Mouse (Mus musculus) CH12.LX (cell line): ENCODE measurements around the gene Nfatc2. TPM values are rescaled to one million over a fixed set of nuclear protein-coding genes. Genes with fewer than 3 reads are reported as not detected.

Experiments used
- DNase-seq: peaks from one replicate; pipeline ENCODE4 v3.0.0-alpha.2; 2013; ENCODE audit errors: extremely low read depth
- H3K27ac ChIP-seq: 2 replicates; pipeline ENCODE4 v1.5.1; 2012; ENCODE audit warnings: low read depth, mild to moderate bottlenecking, control low read depth, moderate library complexity; ENCODE audit not compliant: insufficient read depth
- H3K27me3 ChIP-seq: replicated peaks from 2 replicates; pipeline ENCODE3; 2012; ENCODE audit warnings: inconsistent platforms
- H3K36me3 ChIP-seq, 2 experiments: replicated peaks in 1 of 2; 2 replicates each; pipeline versions ENCODE3 to v1.6.1; 2012; ENCODE audit warnings: inconsistent platforms in 1 of 2, low read length in 1 of 2, mild to moderate bottlenecking in 1 of 2, mixed read lengths in 1 of 2, moderate library complexity in 1 of 2; ENCODE audit not compliant: control insufficient read depth in 1 of 2, insufficient read depth in 1 of 2
- H3K4me1 ChIP-seq, 2 experiments: 2 replicates each; pipeline ENCODE4 v1.6.1; 2012; ENCODE audit warnings: inconsistent platforms in 1 of 2, moderate library complexity in 1 of 2; ENCODE audit not compliant: insufficient read depth in 2 of 2, control insufficient read depth in 1 of 2
- H3K4me2 ChIP-seq: 2 replicates; pipeline ENCODE4 v1.6.1; 2012; ENCODE audit warnings: low read depth, mild to moderate bottlenecking, control low read depth; ENCODE audit not compliant: poor library complexity, insufficient read depth, severe bottlenecking
- H3K4me3 ChIP-seq, 3 experiments: fragments of 150-350 bp in 1 of 3; sonication (generic) in 1 of 3; replicated peaks in 1 of 3; 2 replicates each; pipeline versions ENCODE3 to v1.5.1; 2011 to 2012; ENCODE audit warnings: low read depth in 2 of 3, low read length in 2 of 3, mild to moderate bottlenecking in 2 of 3, moderate library complexity in 2 of 3, control low read depth in 1 of 3, improper control_type of control experiment in 1 of 3, inconsistent platforms in 1 of 3, mixed read lengths in 1 of 3; ENCODE audit not compliant: poor library complexity in 1 of 3
- H3K79me2 ChIP-seq: replicated peaks from 2 replicates; pipeline ENCODE4 v1.6.1; 2012; ENCODE audit warnings: mild to moderate bottlenecking, moderate library complexity; ENCODE audit not compliant: control insufficient read depth, poor library complexity, insufficient read depth, severe bottlenecking; ENCODE audit errors: extremely low read depth
- H3K9ac ChIP-seq: 2 replicates; pipeline ENCODE4 v1.6.1; 2012; ENCODE audit warnings: low read depth, mild to moderate bottlenecking, control low read depth, moderate library complexity; ENCODE audit not compliant: insufficient read depth
- H3K9me3 ChIP-seq: replicated peaks from 2 replicates; pipeline ENCODE3; 2012; ENCODE audit warnings: low read length, inconsistent platforms, mixed read lengths
- BHLHE40 ChIP-seq: IDR thresholded peaks from 2 replicates; pipeline ENCODE4 v1.6.1; 2011; ENCODE audit warnings: mild to moderate bottlenecking, low read depth, low read length, improper control_type of control experiment
- CTCF ChIP-seq, 2 experiments: IDR thresholded peaks in 1 of 2; conservative IDR thresholded peaks in 1 of 2; 2 replicates each; pipeline ENCODE4 v1.5.1; 2011 to 2012; ENCODE audit warnings: low read depth in 2 of 2, low read length in 2 of 2, improper control_type of control experiment in 1 of 2, inconsistent platforms in 1 of 2, mild to moderate bottlenecking in 1 of 2, moderate library complexity in 1 of 2
- E2F4 ChIP-seq: IDR thresholded peaks from 2 replicates; pipeline ENCODE4 v1.6.1; 2011; ENCODE audit warnings: low read depth, low read length, improper control_type of control experiment; ENCODE audit not compliant: insufficient replicate concordance
- ELF1 ChIP-seq: IDR thresholded peaks from 2 replicates; pipeline ENCODE4 v1.6.1; 2014; ENCODE audit warnings: low read depth, mild to moderate bottlenecking, inconsistent platforms, low read length, improper control_type of control experiment
- EP300 ChIP-seq: IDR thresholded peaks from 2 replicates; pipeline ENCODE4 v1.6.1; 2011; ENCODE audit warnings: low read length, improper control_type of control experiment
- ETS1 ChIP-seq: conservative IDR thresholded peaks from 2 replicates; pipeline ENCODE4 v1.6.1; 2012; ENCODE audit warnings: low read depth, mild to moderate bottlenecking, inconsistent platforms, low read length, improper control_type of control experiment, moderate library complexity
- HCFC1 ChIP-seq: IDR thresholded peaks from 2 replicates; pipeline ENCODE4 v1.6.1; 2012; ENCODE audit warnings: low read depth, mild to moderate bottlenecking, inconsistent platforms, low read length, improper control_type of control experiment
- IRF4 ChIP-seq: IDR thresholded peaks from 2 replicates; pipeline ENCODE4 v1.6.1; 2014; ENCODE audit warnings: low read depth, mild to moderate bottlenecking, inconsistent platforms, low read length, improper control_type of control experiment
- JUN ChIP-seq: IDR thresholded peaks from 2 replicates; pipeline ENCODE4 v1.6.1; 2011; ENCODE audit warnings: low read depth, mild to moderate bottlenecking, low read length, improper control_type of control experiment, moderate library complexity; ENCODE audit not compliant: insufficient read depth
- JUND ChIP-seq: conservative IDR thresholded peaks from 2 replicates; pipeline ENCODE4 v1.6.1; 2011; ENCODE audit warnings: low read depth, low read length, improper control_type of control experiment
- KAT2A ChIP-seq: IDR thresholded peaks from 2 replicates; pipeline ENCODE4 v1.6.1; 2012; ENCODE audit warnings: low read length, improper control_type of control experiment, inconsistent platforms; ENCODE audit not compliant: insufficient replicate concordance
- MAFK ChIP-seq: IDR thresholded peaks from 2 replicates; pipeline ENCODE4 v1.6.1; 2011; ENCODE audit warnings: low read length, improper control_type of control experiment; ENCODE audit not compliant: insufficient replicate concordance
- MAX ChIP-seq: IDR thresholded peaks from 2 replicates; pipeline ENCODE4 v1.6.1; 2011; ENCODE audit warnings: low read length, improper control_type of control experiment
- MEF2A ChIP-seq: IDR thresholded peaks from 2 replicates; pipeline ENCODE4 v1.6.1; 2014; ENCODE audit warnings: low read depth, mild to moderate bottlenecking, inconsistent platforms, low read length, improper control_type of control experiment, borderline replicate concordance
- MXI1 ChIP-seq: IDR thresholded peaks from 2 replicates; pipeline ENCODE4 v1.6.1; 2011; ENCODE audit warnings: mild to moderate bottlenecking, low read depth, low read length, improper control_type of control experiment
- NELFE ChIP-seq: IDR thresholded peaks from 2 replicates; pipeline ENCODE4 v1.6.1; 2011; ENCODE audit warnings: low read depth, low read length, improper control_type of control experiment
- NRF1 ChIP-seq: IDR thresholded peaks from 2 replicates; pipeline ENCODE4 v1.6.1; 2014; ENCODE audit warnings: low read depth, mild to moderate bottlenecking, inconsistent platforms, low read length, improper control_type of control experiment, moderate library complexity
- PAX5 ChIP-seq: IDR thresholded peaks from 2 replicates; pipeline ENCODE4 v1.6.1; 2012; ENCODE audit warnings: low read length, inconsistent platforms, mixed read lengths
- POLR2A ChIP-seq: IDR thresholded peaks from 2 replicates; pipeline ENCODE4 v1.6.1; 2011; ENCODE audit warnings: low read depth, mild to moderate bottlenecking, improper control_type of control experiment, low read length
- RAD21 ChIP-seq: IDR thresholded peaks from 2 replicates; pipeline ENCODE4 v1.6.1; 2011; ENCODE audit warnings: low read depth, mild to moderate bottlenecking, low read length, improper control_type of control experiment, moderate library complexity
- RCOR1 ChIP-seq: conservative IDR thresholded peaks from 2 replicates; pipeline ENCODE4 v1.6.1; 2012; ENCODE audit warnings: low read depth, mild to moderate bottlenecking, inconsistent platforms, low read length, improper control_type of control experiment
- SIN3A ChIP-seq: IDR thresholded peaks from 2 replicates; pipeline ENCODE4 v1.6.1; 2012; ENCODE audit warnings: low read length, improper control_type of control experiment, inconsistent platforms
- SMC3 ChIP-seq: IDR thresholded peaks from 2 replicates; pipeline ENCODE4 v1.6.1; 2011; ENCODE audit warnings: low read depth, low read length, improper control_type of control experiment
- TCF12 ChIP-seq: IDR thresholded peaks from 2 replicates; pipeline ENCODE4 v1.6.1; 2014; ENCODE audit warnings: low read depth, mild to moderate bottlenecking, inconsistent platforms, low read length, improper control_type of control experiment
- UBTF ChIP-seq: IDR thresholded peaks from 2 replicates; pipeline ENCODE4 v1.6.1; 2012; ENCODE audit warnings: low read depth, mild to moderate bottlenecking, inconsistent platforms, low read length, improper control_type of control experiment, moderate library complexity
- USF1 ChIP-seq: IDR thresholded peaks from 2 replicates; pipeline ENCODE4 v1.6.1; 2014; ENCODE audit warnings: low read depth, mild to moderate bottlenecking, inconsistent platforms, low read length, improper control_type of control experiment
- USF2 ChIP-seq: conservative IDR thresholded peaks from 2 replicates; pipeline ENCODE4 v1.6.1; 2011; ENCODE audit warnings: low read depth, low read length, improper control_type of control experiment
- ZNF384 ChIP-seq: IDR thresholded peaks from 2 replicates; pipeline ENCODE4 v1.6.1; 2012; ENCODE audit warnings: low read depth, low read length, improper control_type of control experiment, inconsistent platforms
- dilution Hi-C: fragments of 300-500 bp; cut with MboI; formaldehyde crosslinking; loops from 2 replicates; pipeline ENCODE4 v1.14.3; 2020; ENCODE audit warnings: low sequenced_read_pairs; ENCODE audit not compliant: extremely low pct_unique_long_range_greater_than_20kb, extremely low pct_ligation_motif_present
- in situ Hi-C: fragments of 300-500 bp; cut with MboI; formaldehyde crosslinking; loops from 3 replicates; pipeline ENCODE4 v1.14.3; 2019; ENCODE audit warnings: low sequenced_read_pairs, low pct_ligation_motif_present, low pct_unique_long_range_greater_than_20kb, mixed read lengths
- polyA plus RNA-seq: library from polyadenylated mRNA; unstranded; fragments of >175 nt; gene quantifications from 2 replicates; pipeline ENCODE4 v1.2.1, GENCODE M21; 2012; ENCODE audit warnings: low read depth; ENCODE audit not compliant: insufficient read length
- total RNA-seq, 2 experiments: library from RNA; depleted of rRNA; stranded (reverse); fragments of 300-350 nt in 1 of 2; fragments of >200 nt in 1 of 2; gene quantifications; 2 replicates each; pipeline ENCODE4 v1.2.3; 2012 to 2014

Nfatc2 gene
- total and polyA plus RNA-seq, 3 experiments: 1.8 to 4.8 (median 3.6) TPM

GRCm38 (mm10) chr2:168593676-168594075 lies 7.8 kb downstream of the Nfatc2 start:
- dilution Hi-C loops (no loop called here), in situ Hi-C loops (loop anchor here (5.0 kb wide), 1 partner anchor 121 kb away; no protein-coding TSS in a partner anchor)
- Histone ChIP-seq H3K4me1 (peaks cover 10 to 26% of the 10 kb centered on the region in 2 experiments), H3K4me3 (no peak overlapping the region), H3K9ac (no peak overlapping the region), H3K9me3 (no peaks in the 10 kb centered on the region), H3K27me3 (no peaks in the 10 kb centered on the region), H3K36me3 (no peaks in the 10 kb centered on the region), H3K79me2 (peaks cover under 1% of the 10 kb centered on the region; the same call in 1 of the 2 replicates), H3K27ac (no peak overlapping the region), H3K4me2 (no peak overlapping the region)
- no peak for DNase-seq
- TF ChIP-seq MAX (no peak), JUND (no peak), E2F4 (no peak), EP300 (no peak), UBTF (no peak), ETS1 (no peak), NELFE (no peak), PAX5 (no peak), USF1 (no peak), MXI1 (no peak)

GRCm38 (mm10) chr2:168593004-168593403 lies 8.5 kb downstream of the Nfatc2 start:
- Histone ChIP-seq H3K9ac (no peak overlapping the region), H3K4me3 (no peak overlapping the region), H3K4me1 (peaks cover 11 to 33% of the 10 kb centered on the region in 2 experiments), H3K79me2 (peaks cover 4% of the 10 kb centered on the region; the same call in 1 of the 2 replicates), H3K27ac (no peak overlapping the region), H3K9me3 (no peaks in the 10 kb centered on the region), H3K36me3 (no peaks in the 10 kb centered on the region), H3K4me2 (no peak overlapping the region), H3K27me3 (no peaks in the 10 kb centered on the region)
- dilution Hi-C loops (no loop called here), in situ Hi-C loops (loop anchor here (5.0 kb wide), 1 partner anchor 121 kb away; no protein-coding TSS in a partner anchor)
- TF ChIP-seq USF2 (no peak), KAT2A (no peak), HCFC1 (no peak), IRF4 (no peak), TCF12 (no peak), MAFK (no peak), RCOR1 (no peak), JUND (no peak), E2F4 (no peak), ZNF384 (no peak), POLR2A (no peak), RAD21 (peak; percentile 50), NRF1 (no peak), ELF1 (no peak), UBTF (no peak), JUN (no peak), SMC3 (peak; percentile 71), MEF2A (no peak), NELFE (no peak), ETS1 (no peak), BHLHE40 (peak; percentile 54), EP300 (no peak), CTCF (conservative IDR thresholded peaks at IDR 0.05 in 1 of 2, IDR thresholded peaks at IDR 0.05 in 1 of 2; ENCODE audit: low read depth in 2 of 2, low read length in 2 of 2) (peak in 1 of 2 experiments; percentile 62; a peak in 2 of 4 replicates), SIN3A (no peak)
- peak; percentile 42 for DNase-seq
